Mouse (Mus musculus) liver, embryonic 14.5 days (tissue): ENCODE measurements at regions not wholly inside any gene's neighbourhood (a gene's known extent, or its start where the extent isn't known, plus 50 kb on each side); places are given as distances from the start of the nearest gene placed in this dataset.

Source experiments
- CTCF ChIP-seq: IDR thresholded peaks from 2 replicates; pipeline ENCODE4 v1.5.1; 2016; ENCODE audit warnings: antibody characterized with exemption, low read depth, control low read depth
- EP300 ChIP-seq: IDR thresholded peaks from 2 replicates; pipeline ENCODE4 v1.6.1; 2016; ENCODE audit warnings: antibody characterized with exemption, low read depth

DNA sequence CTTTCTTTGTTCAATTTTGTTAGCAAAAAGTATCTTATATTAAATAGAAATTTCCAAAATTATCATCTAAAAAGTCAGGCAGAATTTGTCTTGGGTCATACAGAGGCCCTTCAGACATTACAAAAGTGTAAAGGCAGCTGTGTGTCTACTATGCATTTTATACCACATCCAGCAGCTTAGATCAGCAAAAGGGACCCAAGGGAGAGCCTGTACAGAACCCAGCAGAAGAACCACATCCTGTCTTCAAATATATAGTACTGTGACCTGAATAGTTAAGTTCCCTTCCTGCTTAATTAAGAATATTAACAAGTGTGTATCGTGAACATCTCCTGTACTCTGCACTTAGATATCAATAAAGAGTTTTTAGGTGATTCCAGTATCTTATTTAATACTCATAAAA is 68.5 kb upstream of the Kcna3 start:
- TF ChIP-seq CTCF: no peak
- TF ChIP-seq EP300: no peak
